Mouse (Mus musculus): Measurements from ENCODE around the gene Tulp4. TPM values are rescaled to one million over a fixed set of nuclear protein-coding genes. Genes with fewer than 3 reads are reported as not detected.

The Tulp4 gene
- polyA plus RNA-seq, 1 experiment from 2014 or later = 14.2 TPM

DNA sequence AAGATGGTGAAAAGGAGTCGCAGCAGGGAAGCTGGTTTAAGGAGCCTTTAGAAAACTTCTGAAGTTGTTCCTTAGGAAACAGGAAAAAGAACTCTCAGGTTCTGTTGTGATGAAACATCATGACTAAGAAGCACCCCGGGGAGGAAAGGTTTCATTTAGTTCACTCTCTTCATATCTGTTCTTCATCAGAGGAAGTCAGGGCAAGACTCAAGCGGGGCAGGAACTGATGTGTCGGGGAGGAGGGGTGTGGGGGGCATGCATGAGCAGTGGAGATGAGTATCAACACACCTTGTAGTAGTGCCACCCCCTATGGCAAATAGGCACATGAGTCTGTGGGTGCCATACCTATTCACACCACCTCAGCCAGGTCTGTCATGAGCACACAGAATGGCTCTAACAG lies 47.3 kb downstream of the Tulp4 start:
- Histone ChIP-seq H3K4me1 (ENCODE audit: insufficient read depth) (no peaks in the 10 kb centered on the region), H3K27me3 (ENCODE audit: insufficient read depth, low read length) (no peaks in the 10 kb centered on the region), H3K36me3 (replicated peaks; ENCODE audit: insufficient read depth, low read length) (no peaks in the 10 kb centered on the region), H3K9me3 (ENCODE audit: low read length) (no peaks in the 10 kb centered on the region), H3K4me2 (ENCODE audit: low read depth, low read length) (no peak overlapping the region), H3K27ac (ENCODE audit: low read depth) (no peak overlapping the region), H3K9ac (replicated peaks) (no peak overlapping the region), H3K4me3 (ENCODE audit: low read depth, low read length) (no peak overlapping the region)
- TF ChIP-seq CTCF (IDR thresholded peaks at IDR 0.05; ENCODE audit: low read depth) = no peak
- DNase-seq = no peak
- no peak for ATAC-seq
- 50% methylated on average over 4 of the region's 4 CpGs for WGBS (ENCODE audit: insufficient replicate concordance)

DNA sequence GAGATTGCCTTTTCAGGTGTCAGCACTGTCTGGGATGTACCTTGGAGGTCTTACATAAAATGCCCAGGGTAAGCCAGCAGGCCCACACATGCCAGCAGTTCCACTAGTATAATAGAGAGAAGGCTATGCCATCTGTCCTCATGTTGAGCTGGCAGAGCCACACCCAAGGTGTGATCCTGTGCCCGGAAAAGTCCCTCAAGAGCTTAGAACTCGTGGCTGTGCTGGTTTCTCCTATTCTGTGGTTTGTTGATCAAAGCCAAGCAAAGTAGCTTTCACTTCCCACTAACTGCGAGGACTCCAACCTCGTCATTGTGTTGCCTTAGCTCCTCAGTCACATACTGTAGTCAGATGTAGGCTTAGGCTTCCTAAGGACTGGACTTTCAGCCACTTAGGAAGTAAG lies 48.1 kb downstream of the Tulp4 start:
- Histone ChIP-seq H3K9me3 (ENCODE audit: low read length) (no peaks in the 10 kb centered on the region), H3K9ac (replicated peaks) (no peak overlapping the region), H3K4me2 (ENCODE audit: low read depth, low read length) (no peak overlapping the region), H3K4me1 (ENCODE audit: insufficient read depth) (no peaks in the 10 kb centered on the region), H3K27ac (ENCODE audit: low read depth) (no peak overlapping the region), H3K36me3 (replicated peaks; ENCODE audit: insufficient read depth, low read length) (no peaks in the 10 kb centered on the region), H3K4me3 (ENCODE audit: low read depth, low read length) (no peak overlapping the region), H3K27me3 (ENCODE audit: insufficient read depth, low read length) (no peaks in the 10 kb centered on the region)
- TF ChIP-seq EP300 (IDR thresholded peaks at IDR 0.05; ENCODE audit: low read depth) = no peak
- no peak for TF ChIP-seq CTCF (IDR thresholded peaks at IDR 0.05; ENCODE audit: low read depth)
- DNase-seq (no peak), ATAC-seq (no peak)
- 45% methylated on average over 4 of the region's 4 CpGs for WGBS (ENCODE audit: insufficient replicate concordance)

DNA sequence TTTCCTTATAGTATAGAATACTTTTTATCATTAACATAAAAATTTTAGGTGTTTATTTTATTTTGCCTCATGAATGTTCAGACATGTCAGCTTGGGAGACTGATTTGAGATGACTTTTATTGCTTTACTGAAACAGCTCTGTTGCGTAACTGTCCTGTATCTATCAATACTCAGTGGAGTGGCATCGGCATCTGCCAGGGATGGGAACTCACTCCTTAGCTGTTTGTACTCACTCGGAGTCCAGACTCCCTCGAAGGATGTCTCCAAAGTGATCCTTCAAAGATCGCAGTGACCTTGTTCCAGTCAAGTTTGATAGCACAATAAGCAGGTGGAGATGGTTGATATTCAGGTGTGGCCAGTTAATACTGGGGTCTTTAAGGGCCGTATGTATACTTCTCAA lies 54.3 kb downstream of the Tulp4 start:
- no peaks in the 10 kb centered on the region; the same call in 1 of the 2 replicates for H3K4me1 ChIP-seq (ENCODE audit: insufficient read depth)
- no peak overlapping the region for H3K4me2 ChIP-seq (ENCODE audit: low read depth, low read length)
- no peaks in the 10 kb centered on the region for H3K9me3 ChIP-seq (ENCODE audit: low read length)
- no peaks in the 10 kb centered on the region for H3K36me3 ChIP-seq (replicated peaks; ENCODE audit: insufficient read depth, low read length)
- H3K27me3 ChIP-seq (ENCODE audit: insufficient read depth, low read length) = no peaks in the 10 kb centered on the region
- WGBS (ENCODE audit: insufficient replicate concordance) = 81% methylated on average over 6 of the region's 6 CpGs
- H3K4me3 ChIP-seq (ENCODE audit: low read depth, low read length) = no peak overlapping the region
- ATAC-seq (no peak), DNase-seq (no peak)
- no peak overlapping the region for H3K9ac ChIP-seq (replicated peaks)
- H3K27ac ChIP-seq (ENCODE audit: low read depth) = no peak overlapping the region
- TF ChIP-seq EP300 (IDR thresholded peaks at IDR 0.05; ENCODE audit: low read depth) (no peak), CTCF (IDR thresholded peaks at IDR 0.05; ENCODE audit: low read depth) (no peak)

DNA sequence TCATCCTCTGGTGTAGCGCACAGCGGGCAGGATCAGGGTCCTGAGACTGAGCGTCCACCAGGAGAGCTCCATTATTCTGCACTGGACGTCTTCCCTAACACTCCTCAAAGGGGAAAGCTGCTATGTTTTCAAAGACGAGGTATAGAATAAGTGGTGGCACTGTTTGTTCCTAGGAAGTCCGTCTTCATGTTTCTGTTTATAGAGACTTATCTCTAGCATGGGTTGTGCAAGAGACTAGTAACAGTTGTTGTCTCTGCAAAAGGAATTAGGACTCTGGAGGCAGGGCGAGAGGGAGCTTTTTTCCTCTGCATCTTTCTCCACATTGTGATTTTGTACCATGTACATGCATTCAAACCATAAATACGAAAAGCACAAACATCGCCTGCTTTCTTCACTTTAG lies 55.7 kb downstream of the Tulp4 start:
- 62% methylated on average over 9 of the region's 9 CpGs for WGBS (ENCODE audit: insufficient replicate concordance)
- H3K27ac ChIP-seq (ENCODE audit: low read depth) = no peak overlapping the region

DNA sequence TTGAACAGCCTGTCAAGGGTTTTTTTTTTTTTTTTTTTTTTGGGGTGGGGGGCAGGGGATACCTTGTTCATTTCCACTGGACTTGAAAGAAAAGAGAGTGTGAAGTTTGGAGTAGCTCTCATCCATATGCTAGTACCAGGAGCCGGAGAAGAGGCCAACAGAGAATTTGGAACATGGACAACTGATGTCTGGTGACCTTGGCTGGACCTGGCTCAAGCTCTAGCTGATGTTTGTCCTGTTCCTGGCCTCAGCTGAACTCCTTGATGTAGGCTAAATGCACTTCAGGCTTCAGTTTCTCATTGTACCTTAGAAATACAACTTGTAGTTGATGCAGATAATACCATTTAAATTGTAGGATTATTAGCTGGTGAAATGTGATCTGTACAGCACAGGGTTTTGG lies 56.5 kb downstream of the Tulp4 start:
- H3K4me1 ChIP-seq (ENCODE audit: insufficient read depth) = no peaks in the 10 kb centered on the region; the same call in 1 of the 2 replicates
- H3K4me3 ChIP-seq (ENCODE audit: low read depth, low read length) = no peak overlapping the region
- H3K9me3 ChIP-seq (ENCODE audit: low read length) = no peaks in the 10 kb centered on the region
- no peak overlapping the region for H3K4me2 ChIP-seq (ENCODE audit: low read depth, low read length)
- H3K9ac ChIP-seq (replicated peaks) = no peak overlapping the region
- no peak for TF ChIP-seq EP300 (IDR thresholded peaks at IDR 0.05; ENCODE audit: low read depth)
- no peak overlapping the region for H3K27ac ChIP-seq (ENCODE audit: low read depth)
- DNase-seq (no peak), ATAC-seq (no peak)
- no peaks in the 10 kb centered on the region for H3K27me3 ChIP-seq (ENCODE audit: insufficient read depth, low read length)
- H3K36me3 ChIP-seq (replicated peaks; ENCODE audit: insufficient read depth, low read length) = no peaks in the 10 kb centered on the region
- WGBS (ENCODE audit: insufficient replicate concordance) = 56% methylated on average over 1 of the region's 1 CpGs

More for the DNA sequence above, 55.7 kb downstream of the Tulp4 start:
- TF ChIP-seq CTCF (IDR thresholded peaks at IDR 0.05; ENCODE audit: low read depth) = no peak
- no peak for TF ChIP-seq EP300 (IDR thresholded peaks at IDR 0.05; ENCODE audit: low read depth)
- Histone ChIP-seq H3K36me3 (replicated peaks; ENCODE audit: insufficient read depth, low read length) (no peaks in the 10 kb centered on the region), H3K9me3 (ENCODE audit: low read length) (no peaks in the 10 kb centered on the region), H3K4me1 (ENCODE audit: insufficient read depth) (no peaks in the 10 kb centered on the region; the same call in 1 of the 2 replicates), H3K9ac (replicated peaks) (no peak overlapping the region), H3K27me3 (ENCODE audit: insufficient read depth, low read length) (no peaks in the 10 kb centered on the region), H3K4me2 (ENCODE audit: low read depth, low read length) (no peak overlapping the region), H3K4me3 (ENCODE audit: low read depth, low read length) (no peak overlapping the region)
- ATAC-seq = no peak
- no peak for DNase-seq

DNA sequence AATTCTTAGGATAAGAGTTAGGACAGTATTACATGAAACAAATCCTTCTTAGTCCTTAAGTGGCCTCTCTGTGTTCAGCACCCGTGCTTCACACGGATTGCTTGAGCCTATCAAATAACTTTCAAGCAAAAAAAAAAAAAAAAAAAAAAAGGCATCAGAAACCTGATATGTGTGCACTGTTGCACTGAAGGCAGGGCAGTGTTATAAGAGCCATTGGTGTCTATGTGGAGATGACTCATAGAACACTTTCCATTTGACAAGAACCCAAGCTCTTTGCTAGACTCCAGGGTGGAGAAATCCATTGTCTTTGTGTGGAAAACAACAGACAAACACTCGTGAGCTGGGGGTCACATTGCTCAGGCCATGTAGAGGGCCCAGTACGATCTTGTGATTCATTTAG lies 58.7 kb downstream of the Tulp4 start:
- Histone ChIP-seq H3K27ac (ENCODE audit: low read depth) (no peak overlapping the region), H3K4me3 (ENCODE audit: low read depth, low read length) (no peak overlapping the region), H3K9ac (replicated peaks) (no peak overlapping the region), H3K4me1 (ENCODE audit: insufficient read depth) (no peaks in the 10 kb centered on the region; the same call in 1 of the 2 replicates), H3K4me2 (ENCODE audit: low read depth, low read length) (no peak overlapping the region), H3K9me3 (ENCODE audit: low read length) (no peaks in the 10 kb centered on the region), H3K27me3 (ENCODE audit: insufficient read depth, low read length) (no peaks in the 10 kb centered on the region), H3K36me3 (replicated peaks; ENCODE audit: insufficient read depth, low read length) (no peaks in the 10 kb centered on the region)
- TF ChIP-seq EP300 (IDR thresholded peaks at IDR 0.05; ENCODE audit: low read depth) (no peak), CTCF (IDR thresholded peaks at IDR 0.05; ENCODE audit: low read depth) (no peak)
- WGBS (ENCODE audit: insufficient replicate concordance) = 72% methylated on average over 4 of the region's 4 CpGs
- DNase-seq = no peak
- ATAC-seq = no peak

DNA sequence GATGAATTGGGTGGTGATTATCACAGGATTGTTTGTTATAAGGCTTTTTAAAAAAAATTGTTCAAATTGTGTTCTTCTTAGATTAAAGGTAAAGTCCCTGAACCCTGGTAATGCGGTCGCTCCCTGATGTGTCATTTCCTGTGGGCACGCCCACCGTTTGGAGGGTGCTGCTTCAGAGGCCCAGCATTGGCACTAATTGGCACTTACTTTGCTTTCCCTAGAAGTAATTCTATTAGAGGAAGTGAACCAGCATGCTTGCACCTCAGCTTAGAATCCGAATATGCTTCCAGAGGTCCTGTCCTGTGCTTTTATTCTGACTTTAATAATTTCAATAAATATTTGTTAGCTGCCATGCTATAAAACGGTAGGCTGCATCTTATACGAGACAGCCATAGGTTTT lies 66.2 kb downstream of the Tulp4 start:
- H3K4me1 ChIP-seq (ENCODE audit: insufficient read depth) = no peaks in the 10 kb centered on the region
- H3K4me2 ChIP-seq (ENCODE audit: low read depth, low read length) = no peak overlapping the region
- DNase-seq = no peak
- H3K27ac ChIP-seq (ENCODE audit: low read depth) = no peak overlapping the region
- H3K36me3 ChIP-seq (replicated peaks; ENCODE audit: insufficient read depth, low read length) = no peaks in the 10 kb centered on the region; the same call in 1 of the 2 replicates
- no peak for TF ChIP-seq CTCF (IDR thresholded peaks at IDR 0.05; ENCODE audit: low read depth)
- no peak for TF ChIP-seq EP300 (IDR thresholded peaks at IDR 0.05; ENCODE audit: low read depth)
- ATAC-seq = no peak
- WGBS (ENCODE audit: insufficient replicate concordance) = 28% methylated on average over 7 of the region's 7 CpGs
- 0 out of 2 replicates have a peak, but pooled peaks cover 3% of the 10 kb centered on the region for H3K9me3 ChIP-seq (ENCODE audit: low read length)
- H3K9ac ChIP-seq (replicated peaks) = no peak overlapping the region
- H3K27me3 ChIP-seq (ENCODE audit: insufficient read depth, low read length) = no peaks in the 10 kb centered on the region
- no peak overlapping the region for H3K4me3 ChIP-seq (ENCODE audit: low read depth, low read length)

All from liver, postnatal 0 days (tissue).